In the genomic region with DNA sequence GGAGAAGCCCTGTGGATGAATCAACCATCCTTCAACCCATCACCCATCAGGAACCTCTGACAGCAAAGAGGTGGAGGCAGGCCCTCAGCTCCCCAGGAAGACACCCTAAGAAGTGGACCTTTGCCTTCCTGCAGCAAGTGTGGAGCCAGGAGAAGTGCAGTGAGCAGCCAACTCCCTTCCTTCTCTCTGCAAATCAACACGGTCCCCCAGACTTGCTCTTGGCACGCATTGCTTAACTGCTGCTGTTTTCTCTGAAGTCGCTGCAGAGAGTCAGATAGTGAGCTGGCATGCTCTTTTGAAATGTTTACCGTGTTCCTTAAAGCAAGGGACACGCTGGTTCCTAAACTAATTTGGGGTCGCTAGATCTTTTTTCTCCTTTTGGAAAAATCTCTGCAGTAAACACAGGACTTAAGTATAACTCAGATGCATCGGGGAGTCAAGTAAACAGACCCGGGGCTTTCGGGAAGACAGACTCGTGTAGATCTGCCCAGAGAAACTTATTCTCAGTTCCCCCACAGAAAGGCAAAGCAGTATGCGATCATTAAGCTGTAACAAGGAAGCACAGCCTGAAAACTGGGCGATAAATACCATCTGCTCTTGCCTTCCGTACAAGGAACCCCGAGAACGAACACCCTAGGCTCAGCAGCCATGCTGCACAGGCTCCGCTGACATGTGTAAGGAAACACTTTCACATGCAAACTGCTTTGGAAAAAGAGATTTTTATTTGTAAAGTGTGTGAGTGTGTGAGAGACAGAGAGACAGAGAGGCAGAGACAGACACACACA, we compare ENCODE assay signal across 8 mouse cellular contexts.
DNase-seq lines count a peak whose midpoint lies in the region; TF ChIP-seq lines count a peak whose summit lies in the region.
"Had no signal": no experiment of that assay in that cellular context is flagged by ENCODE, and none has a peak within 500 bp of the region (broad histone marks: within the 10 kb centered on the region; RNA-seq: fewer than 3 reads in every experiment).

No protein-coding gene starts in this region.

- intact Hi-C loops in left cerebral cortex, postnatal 25 days (cut with DNase I), result loop anchor here (10.0 kb wide), 1 partner anchor 603 kb away; no protein-coding TSS in a partner anchor
- intact Hi-C loops in left cerebral cortex, postnatal 10 days (cut with DNase I), result no loop called here

- no peak for TF ChIP-seq CTCF in brain, embryonic 14.5 days (IDR thresholded peaks at IDR 0.05; ENCODE audit: borderline replicate concordance, extremely low read depth, insufficient read depth, insufficient read length)

- peak; percentile 31 to 53 for DNase-seq in left cerebral cortex, postnatal 25 days (ENCODE audit: low spot score in 2 of 2)
- DNase-seq in left cerebral cortex, postnatal 10 days (ENCODE audit: extremely low spot score in 1 of 2, low spot score in 2 of 2), result no peak
- peak; percentile 8 for DNase-seq in adipocyte (ENCODE audit: low spot score)
- DNase-seq in brain, embryonic 14.5 days (ENCODE audit: low read depth), result peak; percentile 73
- peak; percentile 28 to 42 for DNase-seq in layer of hippocampus, postnatal 36 days
- no peak for DNase-seq in retina, embryonic 14.5 days (ENCODE audit: low spot score)
- no peak for DNase-seq in Muller cell, postnatal 12 days (ENCODE audit: inconsistent ontology term)
- DNase-seq: thymus, postnatal 36 days had no signal

- TF ChIP-seq POLR2A in brain, embryonic 14.5 days (IDR thresholded peaks at IDR 0.05; ENCODE audit: borderline replicate concordance, extremely low read depth, insufficient read depth, insufficient read length, poor library complexity, severe bottlenecking), result no peak

Comparison
In these comparisons a context has a peak if more than half of its experiments do, and no peak if none do; other contexts are left out.
1. DNase-seq: peak in left cerebral cortex, postnatal 25 days (2 of 2), adipocyte (single experiment), brain, embryonic 14.5 days (single experiment) and layer of hippocampus, postnatal 36 days (2 of 2); none in left cerebral cortex, postnatal 10 days (0 of 2), retina, embryonic 14.5 days (single experiment) and Muller cell, postnatal 12 days (single experiment).